ENCODE assay signal across 27 mouse cellular contexts in genomic region chr10:85469341-85469740, GRCm38 (mm10).
A peak's percentile ranks its signal among the peaks of the same experiment; 100 is the strongest.
DNase-seq lines count a peak whose midpoint lies in the region; ATAC-seq and TF ChIP-seq lines count a peak whose summit lies in the region.
"Had no signal": no experiment of that assay in that cellular context is flagged by ENCODE, and none has a peak within 500 bp of the region (broad histone marks: within the 10 kb centered on the region; RNA-seq: fewer than 3 reads in every experiment).

No protein-coding gene starts in this region.

- H3K27ac ChIP-seq in forebrain, embryonic 14.5 days (ENCODE audit: low read depth, low read length) = no peak overlapping the region
- H3K27ac ChIP-seq in forebrain, embryonic 10.5 days = no peak overlapping the region
- no peak overlapping the region for H3K27ac ChIP-seq in hindbrain, postnatal 0 days
- no peak overlapping the region for H3K27ac ChIP-seq in hindbrain, embryonic 10.5 days
- no peak overlapping the region for H3K27ac ChIP-seq in midbrain, embryonic 11.5 days (ENCODE audit: low read depth, low read length)
- H3K27ac ChIP-seq in midbrain, embryonic 10.5 days (replicated peaks) = no peak overlapping the region
- H3K27ac ChIP-seq: heart, adult 2 months; heart, embryonic 10.5 days; heart, embryonic 13.5 days; hindbrain, embryonic 12.5 days; hindbrain, embryonic 15.5 days; intestine, embryonic 15.5 days had no signal

- no peak for TF ChIP-seq CTCF in hindbrain, postnatal 0 days (IDR thresholded peaks at IDR 0.05; ENCODE audit: low read depth)

- H3K36me3 ChIP-seq in forebrain, embryonic 14.5 days (ENCODE audit: control insufficient read depth, insufficient read depth, low read length) = no peaks in the 10 kb centered on the region
- no peaks in the 10 kb centered on the region for H3K36me3 ChIP-seq in forebrain, embryonic 10.5 days (replicated peaks)
- no peaks in the 10 kb centered on the region for H3K36me3 ChIP-seq in hindbrain, postnatal 0 days (ENCODE audit: insufficient read depth, low read length)
- no peaks in the 10 kb centered on the region for H3K36me3 ChIP-seq in hindbrain, embryonic 10.5 days
- H3K36me3 ChIP-seq in midbrain, embryonic 11.5 days (ENCODE audit: control insufficient read depth, insufficient read depth, low read length) = no peaks in the 10 kb centered on the region
- no peaks in the 10 kb centered on the region for H3K36me3 ChIP-seq in midbrain, embryonic 10.5 days
- H3K36me3 ChIP-seq: G1E; heart, embryonic 10.5 days; heart, embryonic 13.5 days; hindbrain, embryonic 12.5 days; hindbrain, embryonic 15.5 days; intestine, embryonic 15.5 days had no signal

- H3K4me2 ChIP-seq in forebrain, embryonic 14.5 days (ENCODE audit: low read length) = no peak overlapping the region
- H3K4me2 ChIP-seq in hindbrain, postnatal 0 days (ENCODE audit: low read depth, low read length) = no peak overlapping the region
- no peak overlapping the region for H3K4me2 ChIP-seq in midbrain, embryonic 11.5 days
- H3K4me2 ChIP-seq: heart, embryonic 13.5 days; hindbrain, embryonic 12.5 days; hindbrain, embryonic 15.5 days; intestine, embryonic 15.5 days had no signal

- H3K4me1 ChIP-seq in forebrain, embryonic 14.5 days (ENCODE audit: control insufficient read depth, insufficient read depth, low read length) = peaks cover 35% of the 10 kb centered on the region
- peaks cover 18% of the 10 kb centered on the region for H3K4me1 ChIP-seq in forebrain, embryonic 10.5 days
- peaks cover 46% of the 10 kb centered on the region for H3K4me1 ChIP-seq in hindbrain, postnatal 0 days (ENCODE audit: insufficient read depth, low read length)
- H3K4me1 ChIP-seq in hindbrain, embryonic 10.5 days (replicated peaks) = peaks cover 29% of the 10 kb centered on the region
- H3K4me1 ChIP-seq in midbrain, embryonic 11.5 days (ENCODE audit: control insufficient read depth, insufficient read depth, low read length) = peaks cover 2% of the 10 kb centered on the region
- peaks cover 22% of the 10 kb centered on the region for H3K4me1 ChIP-seq in midbrain, embryonic 10.5 days

- no peak overlapping the region for H3K4me3 ChIP-seq in forebrain, embryonic 14.5 days (ENCODE audit: low read depth, low read length)
- no peak overlapping the region for H3K4me3 ChIP-seq in forebrain, embryonic 10.5 days
- no peak overlapping the region for H3K4me3 ChIP-seq in hindbrain, postnatal 0 days (ENCODE audit: low read length)
- H3K4me3 ChIP-seq in hindbrain, embryonic 10.5 days = no peak overlapping the region
- no peak overlapping the region for H3K4me3 ChIP-seq in midbrain, embryonic 11.5 days (ENCODE audit: low read depth, low read length)
- no peak overlapping the region for H3K4me3 ChIP-seq in midbrain, embryonic 10.5 days
- H3K4me3 ChIP-seq: heart, adult 2 months; heart, embryonic 10.5 days; heart, embryonic 13.5 days; hindbrain, embryonic 12.5 days; hindbrain, embryonic 15.5 days; intestine, embryonic 15.5 days had no signal

- ATAC-seq in forebrain, embryonic 14.5 days = no peak
- ATAC-seq in hindbrain, postnatal 0 days = no peak
- no peak for ATAC-seq in midbrain, embryonic 11.5 days (ENCODE audit: low FRiP score)
- ATAC-seq: intestine, embryonic 15.5 days; Patski had no signal

- no peaks in the 10 kb centered on the region for H3K9me3 ChIP-seq in forebrain, embryonic 14.5 days (replicated peaks; ENCODE audit: control insufficient read depth, low read length)
- H3K9me3 ChIP-seq in forebrain, embryonic 10.5 days = no peaks in the 10 kb centered on the region
- no peaks in the 10 kb centered on the region for H3K9me3 ChIP-seq in hindbrain, postnatal 0 days (ENCODE audit: low read length)
- H3K9me3 ChIP-seq in hindbrain, embryonic 10.5 days = no peaks in the 10 kb centered on the region
- H3K9me3 ChIP-seq in midbrain, embryonic 11.5 days (ENCODE audit: control insufficient read depth, low read length) = no peaks in the 10 kb centered on the region
- no peaks in the 10 kb centered on the region for H3K9me3 ChIP-seq in midbrain, embryonic 10.5 days (replicated peaks)
- H3K9me3 ChIP-seq: heart, embryonic 10.5 days; hindbrain, embryonic 12.5 days; hindbrain, embryonic 15.5 days; intestine, embryonic 15.5 days had no signal

- no peak overlapping the region for H3K9ac ChIP-seq in forebrain, embryonic 14.5 days (ENCODE audit: low read length)
- no peak overlapping the region for H3K9ac ChIP-seq in hindbrain, postnatal 0 days (replicated peaks; ENCODE audit: low read length)
- H3K9ac ChIP-seq in midbrain, embryonic 11.5 days (ENCODE audit: low read length) = no peak overlapping the region
- H3K9ac ChIP-seq: heart, embryonic 13.5 days; hindbrain, embryonic 12.5 days; hindbrain, embryonic 15.5 days; intestine, embryonic 15.5 days had no signal

- peak; percentile 63 for DNase-seq in forebrain, embryonic 14.5 days (ENCODE audit: low spot score)
- no peak for DNase-seq in forebrain, embryonic 10.5 days (ENCODE audit: extremely low spot score, low spot score)
- peak; percentile 55 for DNase-seq in hindbrain, postnatal 0 days (ENCODE audit: low spot score)
- no peak for DNase-seq in hindbrain, embryonic 10.5 days (ENCODE audit: low spot score)
- DNase-seq in midbrain, embryonic 11.5 days (ENCODE audit: low spot score, missing footprints) = peak; percentile 31
- no peak for DNase-seq in midbrain, embryonic 10.5 days (ENCODE audit: low spot score)
- peak; percentile 24 for DNase-seq in right cerebral cortex, postnatal 4 days
- DNase-seq in right cerebral cortex, adult 18-20 months = no peak
- DNase-seq: adrenal gland, postnatal 10 days; adrenal gland, postnatal 36 days; B cell, adult 2 months; cerebellum, adult 11 months; cerebellum, adult 2 months; cerebellum, adult 9-11 months; gastrocnemius, postnatal 10 days; gastrocnemius, postnatal 36 days; heart, adult 2 months; heart, postnatal 14 days; heart, postnatal 4 days had no signal

- 16% methylated on average over 5 of the region's 5 CpGs for WGBS in forebrain, embryonic 14.5 days
- WGBS in forebrain, embryonic 10.5 days = 52% methylated on average over 5 of the region's 5 CpGs
- 34% methylated on average over 5 of the region's 5 CpGs for WGBS in hindbrain, postnatal 0 days
- WGBS in hindbrain, embryonic 10.5 days = 59% methylated on average over 5 of the region's 5 CpGs
- 74% methylated on average over 5 of the region's 5 CpGs for WGBS in midbrain, embryonic 11.5 days
- WGBS in midbrain, embryonic 10.5 days = 67% methylated on average over 5 of the region's 5 CpGs

- no peaks in the 10 kb centered on the region for H3K27me3 ChIP-seq in forebrain, embryonic 14.5 days (replicated peaks; ENCODE audit: control insufficient read depth, insufficient read depth, low read length)
- H3K27me3 ChIP-seq in forebrain, embryonic 10.5 days (ENCODE audit: poor library complexity, severe bottlenecking) = no peaks in the 10 kb centered on the region
- no peaks in the 10 kb centered on the region for H3K27me3 ChIP-seq in hindbrain, postnatal 0 days (ENCODE audit: insufficient read depth, low read length)
- H3K27me3 ChIP-seq in hindbrain, embryonic 10.5 days (ENCODE audit: insufficient read depth, poor library complexity, severe bottlenecking) = no peaks in the 10 kb centered on the region
- no peaks in the 10 kb centered on the region for H3K27me3 ChIP-seq in midbrain, embryonic 11.5 days (ENCODE audit: control insufficient read depth, insufficient read depth, low read length)
- no peaks in the 10 kb centered on the region for H3K27me3 ChIP-seq in midbrain, embryonic 10.5 days (ENCODE audit: low read depth, poor library complexity, severe bottlenecking)
- H3K27me3 ChIP-seq: CH12.LX; hindbrain, embryonic 12.5 days; hindbrain, embryonic 15.5 days; intestine, embryonic 15.5 days; Patski had no signal

Comparison
In these comparisons a context has a peak if more than half of its experiments do, and no peak if none do; other contexts are left out.
1. DNase-seq: peak in forebrain, embryonic 14.5 days (single experiment), hindbrain, postnatal 0 days (single experiment), midbrain, embryonic 11.5 days (single experiment) and right cerebral cortex, postnatal 4 days (single experiment); none in forebrain, embryonic 10.5 days (single experiment), hindbrain, embryonic 10.5 days (single experiment), midbrain, embryonic 10.5 days (single experiment) and right cerebral cortex, adult 18-20 months (single experiment).